Mouse (Mus musculus) hindbrain, postnatal 0 days (tissue): ENCODE results near the gene Wdr83. TPM values are rescaled to one million over a fixed set of nuclear protein-coding genes. Genes with fewer than 3 reads are reported as not detected.

Experiments
- ATAC-seq: fragments of 200-750 bp; cut with Nextera tagmentation; 2 replicates; pipeline ENCODE4 v1.8.0; 2017; ENCODE audit warnings: mild to moderate bottlenecking, moderate TSS enrichment, moderate library complexity
- DNase-seq: peaks from one replicate; pipeline ENCODE4 v3.0.0-alpha.2; 2015; ENCODE audit warnings: low spot score
- H3K27ac ChIP-seq: fragments of 300-500 bp; sonication (generic); 2 replicates; pipeline ENCODE4 v1.5.1; 2014; ENCODE audit warnings: mild to moderate bottlenecking
- H3K27me3 ChIP-seq: fragments of 300-500 bp; sonication (generic); 2 replicates; pipeline ENCODE4 v1.6.1; 2014; ENCODE audit warnings: low read length, mixed read lengths; ENCODE audit not compliant: insufficient read depth
- H3K36me3 ChIP-seq: fragments of 300-500 bp; sonication (generic); 2 replicates; pipeline ENCODE4 v1.6.1; 2014; ENCODE audit warnings: low read length, mixed read lengths; ENCODE audit not compliant: insufficient read depth
- H3K4me1 ChIP-seq: fragments of 300-500 bp; sonication (generic); 2 replicates; pipeline ENCODE4 v1.6.1; 2014; ENCODE audit warnings: antibody characterized with exemption, low read length, mixed read lengths; ENCODE audit not compliant: insufficient read depth
- H3K4me2 ChIP-seq: fragments of 300-500 bp; sonication (generic); 2 replicates; pipeline ENCODE4 v1.6.1; 2014; ENCODE audit warnings: low read depth, mild to moderate bottlenecking, low read length, moderate library complexity, mixed read lengths
- H3K4me3 ChIP-seq: fragments of 300-500 bp; sonication (generic); 2 replicates; pipeline ENCODE4 v1.5.1; 2014; ENCODE audit warnings: low read length
- H3K9ac ChIP-seq: fragments of 300-500 bp; sonication (generic); replicated peaks from 2 replicates; pipeline ENCODE4 v1.6.1; 2014; ENCODE audit warnings: mild to moderate bottlenecking, low read length, moderate library complexity, mixed read lengths
- H3K9me3 ChIP-seq: fragments of 300-500 bp; sonication (generic); 2 replicates; pipeline ENCODE4 v1.6.1; 2016; ENCODE audit warnings: low read length, mixed read lengths
- CTCF ChIP-seq: IDR thresholded peaks from 2 replicates; pipeline ENCODE4 v1.5.1; 2016; ENCODE audit warnings: antibody characterized with exemption, control low read depth, low read depth
- WGBS: fragments of 180-500 bp; shearing (Covaris S2); extraction: QIAGEN DNeasy Blood & Tissue Kit; methylation state at CpG from one replicate; pipeline ENCODE4 v1.1.7; 2014; 5-methylcytosine and 5-hydroxymethylcytosine counted together
- polyA plus RNA-seq: library from polyadenylated mRNA; unstranded; fragments of >200 nt; fragmentation: Nextera tagmentation; extraction: Ambion mirVana; gene quantifications from 2 replicates; pipeline ENCODE4 v1.2.1, GENCODE M21; 2015
- total RNA-seq: library from RNA; depleted of rRNA; stranded (reverse); fragments of >200 nt; gene quantifications from 2 replicates; pipeline ENCODE4 v1.2.3, GENCODE M21; 2014

Gene Wdr83
- total and polyA plus RNA-seq, 2 experiments from 2014 or later = 21.4 to 38.6 TPM

GRCm38 (mm10) chr8:85080532-85081215 is 432 bp downstream of the Wdr83 start, which contains the start of gene Wdr83os:
Gene Wdr83os, plus strand, starts transcription at chr8:85080740.
- peak within 1 kb of the TSS; percentile 99 for H3K4me2 ChIP-seq
- TF ChIP-seq CTCF = no peak
- H3K36me3 ChIP-seq = peaks cover 7% of the 10 kb centered on the region; the same call in 1 of the 2 replicates
- peak; percentile 85 for DNase-seq
- H3K4me3 ChIP-seq = peak within 1 kb of the TSS; percentile 91
- peak within 1 kb of the TSS; percentile 75 for H3K27ac ChIP-seq
- peaks cover 15% of the 10 kb centered on the region for H3K4me1 ChIP-seq
- H3K9me3 ChIP-seq = no peaks in the 10 kb centered on the region
- under 1% methylated on average over 30 of the region's 30 CpGs for WGBS
- ATAC-seq = no peak; the same call in 1 of the 2 replicates
- peak within 1 kb of the TSS; percentile 91 for H3K9ac ChIP-seq
- no peaks in the 10 kb centered on the region for H3K27me3 ChIP-seq

- H3K9me3 ChIP-seq = no peaks in the 10 kb centered on the region
- peaks cover 12% of the 10 kb centered on the region for H3K36me3 ChIP-seq
- peak overlapping the region; percentile 91 for H3K4me3 ChIP-seq
- H3K4me2 ChIP-seq = peak overlapping the region; percentile 99
- H3K9ac ChIP-seq = peak overlapping the region; percentile 91
- WGBS = under 1% methylated on average over 25 of the region's 25 CpGs
- no peak for TF ChIP-seq CTCF
- DNase-seq = no peak
- peaks cover 15% of the 10 kb centered on the region for H3K4me1 ChIP-seq
- peak overlapping the region; percentile 75 for H3K27ac ChIP-seq
- no peak for ATAC-seq
- no peaks in the 10 kb centered on the region for H3K27me3 ChIP-seq
Observed at GRCm38 (mm10) chr8:85080214-85080531, 933 bp downstream of the Wdr83 start.

GRCm38 (mm10) chr8:85076993-85077392 is 4.1 kb downstream of the Wdr83 start:
- no peak overlapping the region for H3K27ac ChIP-seq
- H3K27me3 ChIP-seq = no peaks in the 10 kb centered on the region
- 0% methylated on average over 2 of the region's 2 CpGs for WGBS
- H3K36me3 ChIP-seq = peaks cover 24% of the 10 kb centered on the region
- peak; percentile 39; the same call in 1 of the 2 replicates for ATAC-seq
- H3K4me1 ChIP-seq = peaks cover 16% of the 10 kb centered on the region
- no peak overlapping the region for H3K9ac ChIP-seq
- peak; percentile 93 for DNase-seq
- no peak overlapping the region for H3K4me3 ChIP-seq
- H3K9me3 ChIP-seq = no peaks in the 10 kb centered on the region
- TF ChIP-seq CTCF = peak; percentile 98
- H3K4me2 ChIP-seq = no peak overlapping the region

- no peak for ATAC-seq
- no peak overlapping the region for H3K9ac ChIP-seq
- no peak overlapping the region for H3K4me2 ChIP-seq
- no peak overlapping the region for H3K27ac ChIP-seq
- H3K4me1 ChIP-seq = peaks cover 11% of the 10 kb centered on the region; the same call in 1 of the 2 replicates
- peak; percentile 65 for TF ChIP-seq CTCF
- peaks cover 24% of the 10 kb centered on the region for H3K36me3 ChIP-seq
- no peak overlapping the region for H3K4me3 ChIP-seq
- DNase-seq = peak; percentile 30
- 83% methylated on average over 9 of the region's 9 CpGs for WGBS
- H3K27me3 ChIP-seq = no peaks in the 10 kb centered on the region
- no peaks in the 10 kb centered on the region for H3K9me3 ChIP-seq
Observed at GRCm38 (mm10) chr8:85076001-85076400, 5.1 kb downstream of the Wdr83 start.

- Histone ChIP-seq H3K36me3 (peaks cover 24% of the 10 kb centered on the region), H3K4me2 (no peak overlapping the region), H3K27ac (no peak overlapping the region), H3K4me3 (no peak overlapping the region), H3K9me3 (no peaks in the 10 kb centered on the region), H3K9ac (no peak overlapping the region), H3K27me3 (no peaks in the 10 kb centered on the region), H3K4me1 (peaks cover 9% of the 10 kb centered on the region; the same call in 1 of the 2 replicates)
- ATAC-seq = no peak
- WGBS = 93% methylated on average over 10 of the region's 10 CpGs
- no peak for TF ChIP-seq CTCF
- no peak for DNase-seq
Observed at GRCm38 (mm10) chr8:85074617-85075016, 6.5 kb downstream of the Wdr83 start.

GRCm38 (mm10) chr8:85074167-85074566 is 6.9 kb downstream of the Wdr83 start:
- Histone ChIP-seq H3K27ac (no peak overlapping the region), H3K36me3 (peaks cover 24% of the 10 kb centered on the region), H3K4me2 (no peak overlapping the region), H3K9ac (no peak overlapping the region), H3K4me3 (no peak overlapping the region), H3K9me3 (no peaks in the 10 kb centered on the region), H3K4me1 (0 out of 2 replicates have a peak, but pooled peaks cover 6% of the 10 kb centered on the region), H3K27me3 (no peaks in the 10 kb centered on the region)
- 88% methylated on average over 10 of the region's 10 CpGs for WGBS
- ATAC-seq (no peak), DNase-seq (no peak)
- no peak for TF ChIP-seq CTCF

GRCm38 (mm10) chr8:85073041-85073612 is 8.0 kb downstream of the Wdr83 start:
- Histone ChIP-seq H3K9me3 (no peaks in the 10 kb centered on the region), H3K9ac (no peak overlapping the region), H3K4me2 (peak overlapping the region; percentile 85; the same call in 1 of the 2 replicates), H3K27me3 (no peaks in the 10 kb centered on the region), H3K27ac (no peak overlapping the region), H3K4me1 (0 out of 2 replicates have a peak, but pooled peaks cover 6% of the 10 kb centered on the region), H3K4me3 (no peak overlapping the region), H3K36me3 (peaks cover 24% of the 10 kb centered on the region)
- WGBS = 89% methylated on average over 15 of the region's 15 CpGs
- no peak for DNase-seq
- ATAC-seq = no peak
- no peak for TF ChIP-seq CTCF
